Mouse (Mus musculus) cerebellum, adult 8-10 months (tissue): Measurements from ENCODE around the gene Sec63.
A peak's percentile ranks its signal among the peaks of the same experiment; 100 is the strongest.

Experiments
- DNase-seq: peaks from one replicate; pipeline ENCODE4 v3.0.0; 2022

The Sec63 gene

DNA sequence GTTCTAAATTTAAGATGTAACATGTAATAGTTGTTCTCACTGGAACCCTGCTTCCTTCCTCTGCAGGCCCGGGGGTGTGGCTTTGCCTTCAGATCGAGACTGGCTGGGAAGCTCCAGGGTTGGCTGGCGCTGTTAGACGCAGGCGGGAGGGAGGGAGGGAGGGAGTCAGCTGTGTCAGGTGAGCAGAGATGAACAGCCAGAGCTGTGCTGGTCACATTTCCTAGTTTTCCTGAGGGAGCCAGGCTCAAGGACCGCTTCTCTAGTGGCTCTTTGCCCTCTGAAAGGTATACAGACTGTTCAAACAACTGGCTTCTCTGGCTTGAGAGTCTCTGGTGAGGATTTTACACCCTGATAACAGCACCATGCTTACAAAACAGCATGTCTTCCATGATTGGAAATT, 69.1 kb downstream of the Sec63 start:
- DNase-seq, result no peak

DNA sequence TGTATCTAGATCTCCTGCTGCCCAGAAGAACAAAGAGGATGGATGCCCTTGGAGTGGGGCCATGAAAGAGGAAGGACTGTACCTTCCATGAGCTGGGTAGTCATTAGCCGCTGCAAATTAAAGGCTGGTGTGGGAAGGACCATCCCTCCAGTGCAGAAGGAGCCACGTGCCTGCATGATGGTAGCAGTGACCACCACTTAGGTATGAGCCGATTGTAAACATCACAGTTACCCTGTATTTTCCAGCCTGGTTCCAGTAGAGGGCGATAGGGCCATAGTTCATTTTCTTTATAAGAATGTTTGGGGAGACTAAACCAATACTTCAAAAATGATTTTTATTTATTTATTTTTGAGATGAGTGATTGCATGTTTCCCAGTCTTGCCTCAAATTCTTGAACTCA, 71.4 kb downstream of the Sec63 start:
- no peak for DNase-seq

DNA sequence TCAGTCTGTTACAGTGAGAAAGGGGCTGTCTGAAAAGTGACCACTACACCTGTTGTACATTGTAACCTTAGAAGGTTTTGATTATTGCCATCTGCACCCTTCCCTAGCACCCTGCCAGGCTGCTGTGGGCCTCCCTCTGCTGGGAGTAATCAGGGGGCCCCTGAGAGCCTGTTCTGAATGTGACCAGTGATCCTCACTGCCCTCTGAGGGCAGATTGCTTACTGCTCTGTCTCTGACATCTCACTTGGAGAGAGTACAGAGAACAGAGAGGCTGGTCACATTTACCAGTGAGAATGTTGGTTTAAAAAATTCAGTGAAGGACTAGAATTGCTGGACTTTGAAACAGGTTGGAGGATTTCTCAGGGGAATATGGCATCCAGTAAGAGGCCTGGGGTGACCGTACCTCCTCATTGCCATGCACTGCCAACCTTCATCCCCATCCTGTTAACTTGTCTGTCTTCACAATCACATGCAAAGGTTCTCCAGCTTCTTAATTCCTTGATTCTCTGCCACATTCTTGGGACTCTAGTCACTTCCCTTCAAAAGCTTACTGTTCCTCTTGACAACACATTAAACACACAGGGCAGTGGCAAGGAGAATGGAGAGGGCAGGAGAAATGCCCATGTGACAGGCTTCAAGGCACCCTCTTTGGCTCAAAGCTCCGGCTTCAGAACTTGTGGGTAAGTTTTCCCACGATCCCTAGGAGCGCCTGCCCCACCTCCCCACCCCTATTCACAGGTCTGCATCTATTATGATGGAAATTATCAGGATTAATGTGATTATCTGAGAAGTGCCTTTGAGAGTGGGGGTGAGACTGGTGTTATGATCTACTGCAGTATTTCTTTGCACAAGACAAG, 72.8 kb downstream of the Sec63 start:
- DNase-seq, result no peak

DNA sequence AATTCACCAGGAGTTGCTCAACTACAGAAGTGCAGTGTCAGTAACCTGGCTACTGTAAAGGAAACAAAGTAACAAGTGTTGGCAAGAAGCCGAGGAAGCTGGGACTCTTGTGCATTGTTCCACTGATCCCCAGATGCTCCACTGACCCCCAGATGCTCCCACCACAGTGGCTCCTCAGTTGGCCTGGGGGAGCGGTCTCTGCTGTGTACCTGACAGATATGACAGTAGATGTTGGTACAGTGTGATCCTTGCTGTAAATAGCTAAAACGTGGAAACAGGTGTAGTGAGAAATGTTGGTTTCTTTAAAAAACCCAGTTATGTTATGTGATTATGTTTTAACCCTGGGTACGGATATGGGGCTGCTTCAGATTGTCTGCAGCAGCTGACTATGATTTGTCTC, 76.8 kb downstream of the Sec63 start:
- no peak for DNase-seq

DNA sequence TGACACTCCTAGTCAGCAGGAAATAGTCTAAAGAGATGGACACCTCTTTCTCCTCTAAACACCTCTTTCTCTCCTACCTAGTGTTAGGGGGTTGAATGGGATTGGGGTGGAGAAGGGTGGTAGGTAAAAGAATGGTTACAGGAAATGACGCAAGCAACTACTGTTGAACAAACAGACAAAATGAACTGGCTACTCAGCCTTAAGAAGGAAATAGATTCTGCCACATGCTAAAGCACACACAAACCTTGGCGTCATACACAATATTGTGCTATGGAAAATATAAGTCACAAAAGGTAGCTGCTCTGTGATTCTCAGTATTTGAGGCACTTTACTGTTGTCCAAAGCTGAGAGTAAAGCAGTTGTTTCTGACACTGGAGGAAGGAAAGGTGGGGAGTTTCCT, 77.4 kb downstream of the Sec63 start:
- no peak for DNase-seq

DNA sequence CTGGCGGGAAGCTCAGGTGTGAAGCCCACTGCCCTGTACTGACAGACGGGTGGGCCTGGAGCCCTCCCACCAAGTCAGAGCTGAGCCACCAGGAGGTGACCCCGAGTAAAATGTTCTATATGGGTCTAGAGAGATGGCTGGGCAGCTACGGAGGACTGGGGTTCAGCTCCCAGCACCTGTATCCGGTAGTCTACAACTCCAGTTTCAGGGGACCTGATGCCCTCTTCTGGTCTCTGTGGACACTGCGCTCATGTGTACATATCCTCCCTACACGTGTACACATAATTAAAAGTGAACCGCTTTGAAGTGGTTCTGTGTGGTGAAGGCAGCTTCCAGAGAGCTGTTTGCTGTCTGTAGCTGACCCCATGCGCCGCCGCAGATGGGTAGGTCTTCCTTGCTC, 78.7 kb downstream of the Sec63 start:
- no peak for DNase-seq

DNA sequence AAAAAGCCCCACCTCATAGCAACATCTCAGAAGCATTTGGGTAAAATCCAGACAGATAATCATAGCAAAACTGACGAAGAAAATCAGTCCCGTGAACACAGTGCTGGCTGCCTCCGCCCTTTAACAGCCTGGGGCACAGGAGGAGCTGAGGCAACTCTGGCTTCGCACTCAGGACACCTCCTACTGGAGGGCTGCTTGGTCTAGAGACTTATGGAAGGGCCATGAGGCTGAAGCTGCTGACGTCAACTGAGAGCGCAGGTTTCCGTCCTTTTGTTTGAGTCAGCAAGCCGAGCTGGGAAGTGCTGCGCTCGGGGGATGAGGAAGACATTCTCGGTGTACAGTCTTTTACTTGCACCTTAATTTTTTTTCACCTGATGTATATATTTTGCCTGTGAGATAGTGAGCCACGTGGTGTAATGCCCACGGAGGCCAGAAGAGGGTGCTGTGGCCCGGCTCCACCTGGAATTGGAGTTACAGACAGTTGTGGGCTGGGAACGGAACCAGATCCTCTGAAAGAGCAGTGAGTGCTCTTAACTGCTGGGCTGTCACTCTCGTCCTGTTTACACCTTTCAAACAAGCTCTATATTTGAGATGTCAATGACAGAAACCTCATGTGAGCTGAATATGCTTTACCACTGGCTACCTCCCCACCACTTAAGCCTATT, 80.4 kb downstream of the Sec63 start:
- DNase-seq, result no peak

DNA sequence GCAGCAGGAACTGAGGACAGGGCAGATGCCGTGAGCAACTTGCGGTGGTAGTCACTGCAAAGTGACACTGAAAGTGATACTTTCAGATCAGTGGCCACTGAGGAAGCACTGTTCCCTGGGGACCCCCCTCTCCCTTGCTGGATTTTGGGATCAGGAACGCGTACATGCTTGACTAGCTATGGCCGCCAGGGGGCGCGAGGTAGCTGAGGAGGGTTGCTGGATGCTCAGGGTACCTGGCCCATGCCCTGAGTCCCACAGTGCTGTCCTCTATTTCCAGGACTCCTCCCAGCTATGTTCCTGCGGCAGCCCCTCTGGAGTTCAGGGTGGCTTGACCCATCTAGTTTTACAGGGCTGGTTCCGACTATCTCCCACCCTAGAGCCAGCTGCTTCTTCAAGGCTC, 81.1 kb downstream of the Sec63 start:
- peak; percentile 45 for DNase-seq

DNA sequence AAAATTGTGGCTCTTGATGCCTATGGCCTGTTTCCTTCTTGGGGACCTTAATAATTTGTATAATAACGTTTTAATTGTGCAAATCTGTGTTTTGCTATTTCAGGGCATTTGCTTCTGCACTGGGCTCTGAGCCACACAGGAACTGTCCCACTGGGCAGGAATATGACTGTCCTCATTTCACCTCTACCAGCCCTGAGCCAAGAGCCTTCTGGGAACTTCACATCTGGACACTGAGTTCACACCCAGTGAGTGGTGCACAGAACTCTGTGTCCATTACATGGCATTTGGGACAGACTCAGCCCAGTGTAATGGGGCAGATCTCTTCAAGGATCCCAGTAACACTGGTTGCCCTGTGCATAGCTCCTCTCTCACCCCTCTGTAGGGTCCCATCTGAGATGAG, 82.1 kb downstream of the Sec63 start:
- DNase-seq, result no peak

DNA sequence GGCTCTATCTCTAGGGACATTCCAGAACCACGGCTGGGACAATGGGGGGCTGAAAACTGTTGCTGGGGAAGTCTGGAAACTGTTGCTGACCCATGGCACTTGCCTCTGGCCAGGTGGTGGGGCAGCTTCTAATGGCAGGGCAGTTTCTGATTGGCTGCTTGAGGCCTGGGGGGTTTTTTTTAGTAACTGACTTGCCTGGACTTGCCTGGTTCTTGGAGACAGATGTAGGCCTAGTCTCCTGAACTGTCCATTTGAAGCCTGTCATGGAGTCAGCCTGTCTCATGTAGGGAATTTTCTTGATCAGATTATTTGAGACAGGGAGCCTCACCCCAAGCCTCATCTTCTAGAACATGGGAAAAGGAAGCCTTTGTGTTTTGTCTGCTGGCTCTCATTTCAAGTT, 84.2 kb downstream of the Sec63 start:
- DNase-seq, result no peak

DNA sequence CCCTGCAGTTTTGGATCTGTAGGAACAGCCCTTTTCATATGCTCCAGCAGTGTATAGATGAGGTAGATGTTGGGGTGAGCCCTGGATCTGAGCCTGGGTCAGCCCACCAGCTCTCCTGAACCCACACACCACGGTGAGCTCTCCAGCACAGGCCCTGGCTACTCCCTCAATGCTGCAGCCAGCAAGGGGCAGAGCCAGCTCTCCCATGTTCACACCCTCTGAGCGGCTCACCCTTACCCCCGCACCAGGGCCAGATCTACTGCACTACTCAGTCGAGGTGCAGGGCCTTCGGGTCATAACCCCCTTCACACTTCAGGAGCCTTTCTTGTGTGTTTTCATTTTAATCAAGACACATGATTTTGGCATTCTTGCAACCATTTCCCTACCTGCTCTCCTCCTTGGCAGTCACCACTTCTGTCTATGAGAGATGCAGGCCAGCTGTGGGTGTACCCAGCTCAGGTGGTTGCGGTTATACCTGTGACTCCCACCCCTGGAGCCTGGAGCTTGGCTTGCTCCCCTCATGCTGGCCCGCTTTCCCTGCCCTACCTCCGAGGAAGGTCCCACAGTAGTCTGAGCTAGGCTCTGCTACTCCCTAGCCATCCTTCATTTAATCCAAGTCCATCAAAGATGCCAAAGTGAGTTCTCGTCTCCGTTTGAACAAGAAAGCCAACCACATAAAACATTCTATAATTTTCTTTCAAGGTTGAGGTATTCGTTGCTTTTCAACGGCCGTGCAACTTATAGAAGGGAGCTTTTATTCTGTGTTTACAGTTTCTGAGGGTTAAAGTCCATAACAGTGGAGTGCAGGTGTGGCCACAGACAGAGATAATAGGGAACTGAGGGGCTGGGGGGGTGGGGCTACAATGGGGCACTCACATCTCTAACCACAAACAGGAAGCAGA, 87.1 kb downstream of the Sec63 start:
- no peak for DNase-seq

DNA sequence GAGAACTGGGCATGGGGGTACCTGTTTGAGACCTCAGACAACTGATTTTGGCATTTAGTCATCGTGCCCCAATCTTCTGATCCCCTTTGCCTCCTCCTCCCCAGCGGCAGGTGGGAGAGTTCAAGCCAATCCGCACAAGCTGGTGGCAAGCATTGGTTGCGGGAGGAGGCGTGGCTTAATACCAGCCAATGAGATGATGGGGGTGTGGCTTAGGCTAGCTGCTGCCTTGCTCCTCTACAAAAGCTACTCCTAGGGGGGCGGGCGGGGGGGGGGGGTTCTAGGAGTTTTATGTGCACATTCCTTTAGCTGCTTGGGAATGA, 87.7 kb downstream of the Sec63 start:
- DNase-seq, result no peak

DNA sequence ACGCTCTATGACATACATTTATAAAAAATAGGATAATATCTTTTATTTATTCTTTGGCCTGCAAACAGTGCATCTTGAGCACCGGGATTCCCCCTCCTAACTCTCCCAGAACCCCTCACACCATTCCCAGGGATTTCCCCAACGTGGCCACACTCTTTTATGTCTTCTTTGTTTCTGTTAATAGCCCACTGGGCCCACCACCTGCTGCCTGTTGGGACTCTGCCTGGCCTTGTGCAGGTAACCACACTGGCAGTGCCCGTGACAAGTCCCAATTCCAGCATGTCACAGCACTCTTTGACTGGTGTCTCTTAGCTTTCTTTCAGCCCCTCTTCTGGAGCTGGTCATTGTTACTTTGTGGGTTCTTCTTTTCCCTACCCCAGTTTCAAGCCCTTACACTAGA, 93.5 kb downstream of the Sec63 start:
- no peak for DNase-seq

DNA sequence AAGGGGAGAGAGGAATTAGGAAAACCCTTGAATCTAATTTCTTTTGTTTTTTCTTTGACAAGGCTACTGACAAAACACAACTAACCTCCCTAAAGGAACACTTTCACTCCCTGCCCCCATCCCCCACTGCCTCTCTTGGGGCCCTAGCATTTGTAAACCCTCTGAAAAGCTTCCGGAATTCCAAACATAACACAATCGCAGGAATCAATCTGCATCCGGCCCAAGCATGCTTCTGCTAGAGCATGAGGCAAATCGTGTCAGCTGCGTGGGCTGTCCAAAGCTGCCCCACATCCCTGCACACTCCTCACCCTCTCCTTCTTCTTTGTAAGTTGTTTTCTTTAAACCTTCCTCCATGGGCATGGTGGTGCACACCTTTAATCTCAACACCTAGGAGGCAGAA, 94.0 kb downstream of the Sec63 start:
- DNase-seq, result no peak

DNA sequence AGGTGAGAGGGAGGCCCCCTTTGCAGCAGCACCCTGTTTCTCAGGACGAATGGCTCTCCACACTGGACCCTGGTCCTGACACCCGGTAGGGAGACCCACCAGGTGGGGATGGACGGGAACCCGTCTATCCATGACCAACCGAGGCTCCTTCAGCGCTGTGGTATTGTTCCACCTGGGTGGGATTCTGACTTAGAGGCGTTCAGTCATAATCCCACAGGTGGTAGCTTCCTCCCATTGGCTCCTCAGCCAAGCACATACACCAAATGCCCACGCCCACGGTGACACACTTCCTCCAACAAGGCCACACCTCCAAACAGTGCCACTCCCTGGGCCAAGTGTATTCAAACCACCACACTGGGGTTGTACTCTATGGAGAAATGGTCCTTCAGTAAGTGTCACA, 95.3 kb downstream of the Sec63 start:
- DNase-seq, result no peak

DNA sequence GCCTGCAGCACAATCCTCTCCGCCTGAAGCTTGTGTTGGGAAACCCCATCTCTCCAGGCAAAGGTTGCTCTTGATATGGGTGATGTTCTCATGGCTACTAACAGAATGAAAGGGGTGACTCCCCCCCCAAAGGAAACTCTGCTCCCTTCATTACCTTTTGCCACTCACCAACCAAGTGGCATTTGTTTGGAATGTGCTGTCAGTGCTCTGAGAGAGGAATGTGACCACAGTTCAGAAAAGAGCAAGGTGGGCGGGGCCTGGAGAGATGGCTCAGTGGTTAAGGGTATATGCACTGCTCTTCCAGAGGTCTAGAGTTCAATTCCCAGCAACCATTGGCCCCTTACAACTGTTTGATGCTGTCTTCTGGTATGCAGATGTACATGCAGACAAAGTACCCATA, 95.7 kb downstream of the Sec63 start:
- DNase-seq, result no peak

DNA sequence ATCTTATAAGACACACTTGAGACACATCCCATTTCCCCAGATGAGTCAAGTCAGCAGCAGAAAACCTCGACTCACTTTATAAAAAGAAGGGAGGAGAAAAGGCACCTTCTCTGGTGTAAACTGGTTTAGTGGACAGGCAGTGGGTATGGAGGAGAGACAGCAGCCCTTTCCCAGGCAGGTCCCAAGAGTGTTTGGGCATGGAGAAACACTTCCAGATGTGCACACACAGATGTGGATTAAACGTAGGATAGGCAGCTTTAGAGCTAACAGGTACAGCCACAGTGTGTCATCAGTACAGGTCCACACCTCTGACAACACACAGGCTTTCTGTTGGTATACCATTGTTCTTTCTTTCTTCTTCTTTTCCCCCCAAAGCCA, 98.5 kb downstream of the Sec63 start:
- DNase-seq, result no peak

DNA sequence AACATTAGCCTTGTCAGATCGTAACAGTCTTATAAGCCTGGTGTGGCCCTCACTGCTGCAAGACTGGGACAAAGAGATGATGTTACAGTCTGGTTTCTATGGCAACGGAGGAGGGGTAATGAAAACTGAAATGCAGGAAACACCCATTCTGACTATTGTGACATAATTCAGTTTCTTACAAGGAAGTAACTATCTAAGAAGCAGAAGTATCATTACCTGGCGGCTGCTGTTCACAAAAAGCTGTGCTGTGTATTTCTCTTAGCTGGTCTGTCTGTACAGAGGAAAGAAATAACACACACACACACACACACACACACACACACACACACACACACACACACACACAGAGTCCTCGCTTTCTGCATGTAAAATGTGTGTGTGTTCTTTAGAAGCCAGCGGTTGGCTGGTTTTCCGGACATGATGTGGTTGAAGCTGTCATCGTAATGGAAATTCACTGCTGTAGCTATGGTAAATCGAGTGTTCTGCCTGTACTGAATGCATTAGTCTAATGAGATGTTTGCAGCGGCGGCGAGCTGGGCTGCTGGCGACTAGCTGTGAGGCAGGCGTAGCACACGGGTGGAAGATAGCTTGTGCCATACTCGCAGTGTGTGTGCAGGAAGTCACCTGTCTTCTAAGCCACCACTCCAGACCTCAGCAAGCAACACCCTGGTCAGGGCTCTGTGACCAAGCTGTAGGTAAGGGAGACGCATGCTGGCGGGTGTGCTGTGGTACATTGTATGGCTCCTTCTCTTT, 99.0 kb downstream of the Sec63 start, which contains the start of gene Scml4:
Gene Scml4 (plus strand): TSS at position 212 of the 753 bp plus-strand sequence.
- no peak for DNase-seq

DNA sequence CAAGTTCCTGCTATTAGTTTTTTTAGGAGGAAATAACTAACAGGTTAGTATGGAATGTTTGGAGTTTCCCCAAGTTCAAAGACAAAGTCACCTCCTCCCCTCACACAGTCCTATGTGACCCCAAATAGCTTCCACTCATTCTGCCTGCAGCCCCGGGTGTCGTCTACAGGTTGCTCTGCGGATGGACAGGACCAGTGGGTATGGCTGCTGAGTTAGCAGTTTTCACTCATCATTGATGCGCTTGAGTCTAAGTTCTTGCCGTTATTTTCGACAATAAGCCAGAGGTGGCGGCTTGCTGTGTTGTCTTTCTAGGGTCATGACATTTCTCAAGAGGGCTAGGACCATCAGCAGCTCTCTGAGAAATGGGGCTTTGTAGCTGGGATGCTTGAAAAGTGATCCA, 100.2 kb downstream of the Sec63 start:
- DNase-seq, result no peak

DNA sequence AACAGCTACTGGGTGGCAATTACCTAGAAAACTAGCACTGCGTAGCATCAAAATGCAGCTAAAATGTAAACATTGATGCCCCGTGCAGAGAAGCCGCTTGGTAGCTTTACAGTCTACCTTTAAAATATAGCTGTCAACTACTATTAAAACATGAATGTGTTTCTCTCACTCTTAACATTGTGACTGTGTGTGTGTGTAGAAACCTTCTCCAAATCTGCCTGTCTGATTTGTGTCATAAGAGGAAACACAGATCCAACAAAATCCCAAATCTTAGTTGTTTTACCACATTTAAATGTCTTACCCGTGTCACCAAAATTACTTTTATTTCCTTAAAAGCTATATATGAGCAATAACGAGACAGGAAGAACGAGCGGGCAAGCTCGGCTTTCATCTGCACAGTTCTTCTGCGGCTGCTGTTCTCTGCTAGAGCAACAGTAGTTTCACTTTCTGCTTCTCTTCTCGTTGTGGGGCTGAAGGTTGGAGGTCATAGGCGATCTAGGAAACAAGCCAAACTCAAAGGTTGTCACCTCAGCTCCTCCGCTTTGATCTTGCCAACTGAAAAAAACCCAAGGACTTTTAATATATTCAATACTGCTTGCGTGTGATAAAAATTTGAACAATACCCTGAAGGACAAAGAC, 100.9 kb downstream of the Sec63 start:
- DNase-seq, result no peak

DNA sequence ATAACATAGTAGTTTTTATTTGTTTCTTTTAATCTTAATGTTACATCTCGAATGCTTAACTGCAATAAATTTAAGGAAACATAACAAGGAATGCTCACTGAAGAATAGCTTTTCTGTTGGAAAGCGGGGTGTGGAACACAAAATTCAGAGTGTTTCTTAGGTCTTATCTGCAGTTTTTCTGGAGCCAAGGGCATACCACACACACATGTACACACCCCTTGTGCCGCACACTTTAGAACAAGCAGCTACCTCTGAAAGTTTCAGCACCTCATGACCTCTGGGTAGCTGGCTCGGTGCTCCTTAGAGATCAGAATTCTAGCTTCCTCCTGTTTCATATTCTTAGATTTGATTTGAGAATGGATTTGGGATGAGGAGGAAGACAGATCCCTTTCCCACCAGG, 101.5 kb downstream of the Sec63 start:
- DNase-seq, result no peak

DNA sequence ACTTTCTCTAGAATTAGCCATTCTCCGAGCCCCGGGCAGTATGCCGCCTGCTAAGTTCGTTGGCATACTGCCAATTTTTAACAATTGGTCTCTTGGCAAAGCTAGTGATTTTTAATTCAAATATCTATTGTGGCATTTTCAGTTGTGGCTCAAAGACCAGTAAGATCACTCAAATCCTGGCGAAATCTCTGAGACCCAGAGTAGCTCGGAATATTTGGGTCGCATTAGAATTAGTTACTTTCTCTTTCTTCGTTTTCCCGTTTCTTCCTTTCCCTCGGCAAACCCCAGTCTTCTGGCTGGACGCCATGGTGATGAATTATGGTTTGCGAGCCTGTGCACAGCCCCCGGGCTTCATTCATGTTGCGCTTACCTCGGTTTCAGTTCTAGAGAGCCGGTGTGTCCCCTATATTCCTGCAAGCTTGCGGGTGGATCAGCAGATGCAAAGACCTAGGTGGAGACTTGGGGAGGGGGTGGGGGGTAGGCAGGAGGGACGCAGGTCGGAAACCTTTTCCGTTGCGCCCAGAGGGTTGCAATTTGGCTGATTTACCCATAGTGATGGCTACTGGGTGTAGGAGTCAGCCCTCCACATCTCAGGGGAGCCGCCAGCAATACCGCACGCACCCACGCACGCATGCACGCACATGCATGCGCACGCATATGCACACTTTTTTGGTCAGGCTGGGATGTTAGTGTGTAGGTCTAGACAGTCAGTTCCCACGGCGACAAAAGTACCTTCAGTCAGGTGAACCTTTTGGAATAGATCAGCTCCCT, 102.5 kb downstream of the Sec63 start:
- peak; percentile 20 for DNase-seq
